Mouse (Mus musculus): ENCODE measurements around the gene Dock4. TPM values are rescaled to one million over a fixed set of nuclear protein-coding genes. Genes with fewer than 3 reads are reported as not detected.

Dock4 gene
- polyA plus RNA-seq, 1 experiment from 2014 or later: 13.9 TPM

DNA sequence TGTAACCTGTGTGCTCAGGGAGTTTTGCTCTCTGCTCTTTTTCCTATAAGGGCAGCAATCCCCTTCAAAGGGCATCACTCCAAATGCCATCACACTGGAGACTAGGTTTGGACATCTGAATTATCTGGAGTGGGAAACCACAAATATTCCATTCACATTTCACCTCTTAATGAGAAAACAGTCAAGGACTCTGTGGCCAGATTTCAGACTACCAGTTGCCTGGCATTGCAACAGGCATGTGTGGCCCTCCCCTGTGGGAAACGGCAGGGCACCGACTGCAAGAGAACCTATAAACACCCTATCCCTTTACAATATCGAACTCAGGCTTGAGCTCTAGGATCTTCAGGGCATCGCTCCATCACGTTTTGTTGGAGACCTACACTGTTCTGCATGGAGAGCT lies 448.9 kb downstream of the Dock4 start:
- H3K36me3 ChIP-seq (ENCODE audit: control insufficient read depth, insufficient read depth, low read length): no peaks in the 10 kb centered on the region
- WGBS: 92% methylated on average over 5 of the region's 5 CpGs

More for the DNA sequence above, 448.9 kb downstream of the Dock4 start:
- no peak overlapping the region for H3K9ac ChIP-seq (replicated peaks; ENCODE audit: low read depth, low read length)
- ATAC-seq (ENCODE audit: insufficient number of reproducible peaks, insufficient read depth, low FRiP score, low read depth): no peak
- H3K4me1 ChIP-seq (ENCODE audit: control insufficient read depth, insufficient read depth, low read length): no peaks in the 10 kb centered on the region
- H3K27ac ChIP-seq (ENCODE audit: low read length): no peak overlapping the region
- H3K27me3 ChIP-seq (ENCODE audit: control insufficient read depth, insufficient read depth, low read length): no peaks in the 10 kb centered on the region
- H3K4me3 ChIP-seq (ENCODE audit: low read depth, low read length): no peak overlapping the region
- H3K4me2 ChIP-seq (replicated peaks; ENCODE audit: low read depth, low read length): no peak overlapping the region
- no peaks in the 10 kb centered on the region for H3K9me3 ChIP-seq (ENCODE audit: control insufficient read depth, low read depth, low read length)

Other genes starting within 250 kb of the Dock4 start
- gene Lsmem1, start 246.5 kb upstream of the Dock4 start, polyA plus RNA-seq (2014; fragmentation: Nextera tagmentation; extraction: Ambion mirVana): not detected in 2 replicates
- gene Ifrd1, start 197.4 kb upstream of the Dock4 start, polyA plus RNA-seq (2014; fragmentation: Nextera tagmentation; extraction: Ambion mirVana): 86.2 and 101 TPM in 2 replicates
- 38.9 and 41.7 TPM in 2 replicates for gene Zfp277, start 50 bp upstream of the Dock4 start, polyA plus RNA-seq (2014; fragmentation: Nextera tagmentation; extraction: Ambion mirVana)

Measured in stomach, embryonic 14.5 days (tissue).